Mouse (Mus musculus): ENCODE results near the gene Tpp1. TPM values are rescaled to one million over a fixed set of nuclear protein-coding genes. Genes with fewer than 3 reads are reported as not detected.

The Tpp1 gene
- 35.6 and 36.7 TPM in 2 replicates for polyA plus RNA-seq (2012)

GRCm38 (mm10) chr7:105751491-105752433 is at the start of gene Tpp1:
Tpp1 (minus strand) TSS chr7:105752235.

GRCm38 (mm10) chr7:105787285-105788140 is 35.5 kb upstream of the Tpp1 start, which contains the start of gene Dchs1:
Dchs1 (minus strand) TSS chr7:105787654.

GRCm38 (mm10) chr7:105743926-105744590 is 8.0 kb downstream of the Tpp1 start, which contains the start of gene Taf10:
Taf10 (minus strand) TSS chr7:105744361.

GRCm38 (mm10) chr7:105736911-105737521 is 15.0 kb downstream of the Tpp1 start, which contains the start of gene Rrp8:
Rrp8 (minus strand) TSS chr7:105737385.

GRCm38 (mm10) chr7:105736264-105736901 is 15.7 kb downstream of the Tpp1 start, which contains the start of gene Ilk:
Ilk (plus strand) TSS chr7:105736592.

Other genes starting within 250 kb of the Tpp1 start
- 18.2 and 20.3 TPM in 2 replicates for gene Smpd1, start 197.9 kb downstream of the Tpp1 start, polyA plus RNA-seq (2012)
- gene Apbb1, start 170.6 kb downstream of the Tpp1 start, polyA plus RNA-seq (2012): 0.54 and 1.1 TPM in 2 replicates
- gene Hpx, start 152.1 kb downstream of the Tpp1 start, polyA plus RNA-seq (2012): not detected in 2 replicates
- 10.2 and 10.6 TPM in 2 replicates for gene Trim3, start 118.7 kb downstream of the Tpp1 start, polyA plus RNA-seq (2012)
- gene Timm10b, start 112.2 kb downstream of the Tpp1 start, polyA plus RNA-seq (2012): 178 and 270 TPM in 2 replicates
- gene Arfip2, start 111.8 kb downstream of the Tpp1 start, polyA plus RNA-seq (2012): 80.3 and 83.8 TPM in 2 replicates
- 87.9 and 116 TPM in 2 replicates for gene Gm45799, start 111.7 kb downstream of the Tpp1 start, polyA plus RNA-seq (2012)
- gene Dnhd1, start 101.4 kb downstream of the Tpp1 start, polyA plus RNA-seq (2012): 0.23 and 0.38 TPM in 2 replicates
- 47.1 and 54.7 TPM in 2 replicates for gene Ilk, start 15.6 kb downstream of the Tpp1 start, polyA plus RNA-seq (2012)
- gene Rrp8, start 14.8 kb downstream of the Tpp1 start, polyA plus RNA-seq (2012): 18.9 and 33.4 TPM in 2 replicates
- gene Taf10, start 7.9 kb downstream of the Tpp1 start, polyA plus RNA-seq (2012): 290 and 304 TPM in 2 replicates
- gene Dchs1, start 35.4 kb upstream of the Tpp1 start, polyA plus RNA-seq (2012): 0.06 and 0.19 TPM in 2 replicates
- 84.2 and 99.0 TPM in 2 replicates for gene Mrpl17, start 58.9 kb upstream of the Tpp1 start, polyA plus RNA-seq (2012)
- 0.24 and 1.4 TPM in 2 replicates for gene Gm4070, start 201.7 kb upstream of the Tpp1 start, polyA plus RNA-seq (2012)